ENCODE assay signal across 14 mouse cellular contexts in genomic region chr6:73371866-73372265, GRCm38 (mm10).
A peak's percentile ranks its signal among the peaks of the same experiment; 100 is the strongest.
DNase-seq lines count a peak whose midpoint lies in the region.
"Had no signal": no experiment of that assay in that cellular context is flagged by ENCODE, and none has a peak within 500 bp of the region (broad histone marks: within the 10 kb centered on the region; RNA-seq: fewer than 3 reads in every experiment).

No protein-coding gene starts in this region.

- H3K36me3 ChIP-seq in heart, embryonic 10.5 days, result no peaks in the 10 kb centered on the region
- H3K36me3 ChIP-seq: embryonic facial prominence, embryonic 10.5 days; embryonic facial prominence, embryonic 12.5 days; forebrain, embryonic 15.5 days had no signal

- peak; percentile 26 to 39 for DNase-seq in cerebellum, postnatal 10 days
- DNase-seq in cerebellum, adult 11 months, result no peak
- peak; percentile 5 for DNase-seq in heart, embryonic 10.5 days (ENCODE audit: low spot score)
- no peak for DNase-seq in heart, adult 18-20 months
- no peak for DNase-seq in left cerebral cortex, postnatal 14 days (ENCODE audit: low spot score in 2 of 2)
- DNase-seq: adrenal gland, adult 2 months; adrenal gland, postnatal 10 days; adrenal gland, postnatal 25 days; cerebellum, adult 9-11 months; forebrain, postnatal 0 days had no signal

- no peak overlapping the region for H3K4me3 ChIP-seq in heart, embryonic 10.5 days
- H3K4me3 ChIP-seq: embryonic facial prominence, embryonic 10.5 days; embryonic facial prominence, embryonic 12.5 days; forebrain, embryonic 13.5 days; forebrain, embryonic 15.5 days had no signal

- intact Hi-C loops in left cerebral cortex, postnatal 14 days (cut with DNase I), result loop anchor here (10.0 kb wide), 1 partner anchor 113 kb away; no protein-coding TSS in a partner anchor

- H3K4me1 ChIP-seq in heart, embryonic 10.5 days, result no peaks in the 10 kb centered on the region

- WGBS in heart, embryonic 10.5 days, result 88% methylated on average over 5 of the region's 5 CpGs

- no peaks in the 10 kb centered on the region for H3K9me3 ChIP-seq in heart, embryonic 10.5 days
- H3K9me3 ChIP-seq: embryonic facial prominence, embryonic 12.5 days; forebrain, embryonic 15.5 days had no signal

- no peak overlapping the region for H3K27ac ChIP-seq in heart, embryonic 10.5 days
- H3K27ac ChIP-seq: embryonic facial prominence, embryonic 10.5 days; embryonic facial prominence, embryonic 12.5 days; forebrain, embryonic 13.5 days; forebrain, embryonic 15.5 days had no signal

- H3K27me3 ChIP-seq in heart, embryonic 10.5 days (ENCODE audit: insufficient read depth, poor library complexity, severe bottlenecking), result peaks cover 12% of the 10 kb centered on the region
- H3K27me3 ChIP-seq: forebrain, embryonic 15.5 days had no signal

Comparison
In these comparisons a context has a peak if more than half of its experiments do, and no peak if none do; other contexts are left out.
1. DNase-seq: peak in cerebellum, postnatal 10 days (2 of 2) and heart, embryonic 10.5 days (single experiment); none in cerebellum, adult 11 months (single experiment), heart, adult 18-20 months (0 of 2) and left cerebral cortex, postnatal 14 days (0 of 2).